Mouse (Mus musculus) liver, embryonic 13.5 days (tissue): ENCODE results near the gene Lmbrd1. TPM values are rescaled to one million over a fixed set of nuclear protein-coding genes. Genes with fewer than 3 reads are reported as not detected.
"Not testable (repeated sequence)": the region's sequence is repeated elsewhere in the genome, so short reads cannot be mapped to it uniquely, and the experiment has no call there.

ENCODE experiments used
- ATAC-seq: fragments of 200-750 bp; cut with Nextera tagmentation; 2 replicates; pipeline ENCODE4 v1.8.0; 2017; ENCODE audit warnings: low read depth, mild to moderate bottlenecking, moderate number of reproducible peaks, moderate library complexity
- DNase-seq: peaks from one replicate; pipeline ENCODE4 v3.0.0; 2022
- H3K27ac ChIP-seq: fragments of 300-500 bp; sonication (generic); 2 replicates; pipeline ENCODE4 v1.5.1; 2015; ENCODE audit warnings: moderate library complexity, mild to moderate bottlenecking, inconsistent platforms
- H3K27me3 ChIP-seq: fragments of 300-500 bp; sonication (generic); 2 replicates; pipeline ENCODE4 v1.6.1; 2015; ENCODE audit warnings: mild to moderate bottlenecking, inconsistent platforms
- H3K36me3 ChIP-seq: fragments of 300-500 bp; sonication (generic); 2 replicates; pipeline ENCODE4 v1.6.1; 2015; ENCODE audit warnings: mild to moderate bottlenecking, inconsistent platforms
- H3K4me1 ChIP-seq: fragments of 300-500 bp; sonication (generic); replicated peaks from 2 replicates; pipeline ENCODE4 v1.6.1; 2015; ENCODE audit warnings: inconsistent platforms
- H3K4me2 ChIP-seq: fragments of 300-500 bp; sonication (generic); 2 replicates; pipeline ENCODE4 v1.6.1; 2015; ENCODE audit warnings: inconsistent platforms, mild to moderate bottlenecking, moderate library complexity
- H3K4me3 ChIP-seq: fragments of 300-500 bp; sonication (generic); replicated peaks from 2 replicates; pipeline ENCODE4 v1.5.1; 2015; ENCODE audit warnings: mild to moderate bottlenecking, inconsistent platforms
- H3K9ac ChIP-seq: fragments of 300-500 bp; sonication (generic); 2 replicates; pipeline ENCODE4 v1.6.1; 2015; ENCODE audit warnings: mild to moderate bottlenecking, inconsistent platforms
- H3K9me3 ChIP-seq: fragments of 300-500 bp; sonication (generic); replicated peaks from 2 replicates; pipeline ENCODE4 v1.6.1; 2016; ENCODE audit warnings: inconsistent platforms
- WGBS: fragments of 180-500 bp; shearing (Covaris S2); methylation state at CpG from one replicate; pipeline ENCODE4 v1.1.7; 2015; ENCODE audit not compliant: insufficient replicate concordance; 5-methylcytosine and 5-hydroxymethylcytosine counted together
- polyA plus RNA-seq: library from polyadenylated mRNA; unstranded; fragments of >200 nt; fragmentation: Nextera tagmentation; extraction: Ambion mirVana; gene quantifications from 2 replicates; pipeline ENCODE4 v1.2.1, GENCODE M21; 2015

Gene Lmbrd1
- 13.5 and 15.5 TPM in 2 replicates for polyA plus RNA-seq

GRCm38 (mm10) chr1:24678205-24678917, at the start of gene Lmbrd1:
TSS of gene Lmbrd1 (plus strand) at chr1:24678630.
- DNase-seq (peak; percentile 88), ATAC-seq (peak; percentile 97)
- Histone ChIP-seq H3K9ac (peak within 1 kb of the TSS; percentile 82), H3K4me1 (peaks cover 6% of the 10 kb centered on the region), H3K27ac (peak within 1 kb of the TSS; percentile 63; the same call in 1 of the 2 replicates), H3K9me3 (no peaks in the 10 kb centered on the region), H3K4me2 (peak within 1 kb of the TSS; percentile 78), H3K27me3 (no peaks in the 10 kb centered on the region), H3K36me3 (no peaks in the 10 kb centered on the region), H3K4me3 (peak within 1 kb of the TSS; percentile 81)
- 3% methylated on average over 45 of the region's 54 CpGs for WGBS

GRCm38 (mm10) chr1:24633553-24634132, 44.8 kb upstream of the Lmbrd1 start:
- H3K27me3 ChIP-seq = no peaks in the 10 kb centered on the region
- no peak for ATAC-seq
- H3K4me1 ChIP-seq = no peaks in the 10 kb centered on the region
- H3K9ac ChIP-seq = no peak overlapping the region
- H3K4me2 ChIP-seq = no peak overlapping the region
- no peaks in the 10 kb centered on the region for H3K9me3 ChIP-seq
- H3K27ac ChIP-seq = no peak overlapping the region
- WGBS = 28% methylated on average over 14 of the region's 14 CpGs
- H3K4me3 ChIP-seq = no peak overlapping the region
- no peaks in the 10 kb centered on the region for H3K36me3 ChIP-seq
- no peak for DNase-seq

GRCm38 (mm10) chr1:24650100-24650499, 28.3 kb upstream of the Lmbrd1 start:
- DNase-seq (no peak), ATAC-seq (no peak)
- H3K9ac ChIP-seq = no peak overlapping the region
- H3K27ac ChIP-seq = no peak overlapping the region
- H3K4me3 ChIP-seq = no peak overlapping the region
- no peaks in the 10 kb centered on the region for H3K36me3 ChIP-seq
- WGBS = 32% methylated on average over 2 of the region's 2 CpGs
- H3K27me3 ChIP-seq = no peaks in the 10 kb centered on the region
- H3K9me3 ChIP-seq = 0 out of 2 replicates have a peak, but pooled peaks cover 3% of the 10 kb centered on the region
- no peaks in the 10 kb centered on the region for H3K4me1 ChIP-seq
- H3K4me2 ChIP-seq = no peak overlapping the region

GRCm38 (mm10) chr1:24659914-24660313, 18.5 kb upstream of the Lmbrd1 start:
- no peak for DNase-seq
- Histone ChIP-seq H3K27me3 (no peaks in the 10 kb centered on the region), H3K27ac (no peak overlapping the region), H3K9ac (no peak overlapping the region), H3K4me1 (no peaks in the 10 kb centered on the region), H3K4me2 (no peak overlapping the region), H3K9me3 (no peaks in the 10 kb centered on the region), H3K36me3 (no peaks in the 10 kb centered on the region), H3K4me3 (no peak overlapping the region)
- ATAC-seq = no peak
- WGBS = 20% methylated on average over 1 of the region's 1 CpGs

GRCm38 (mm10) chr1:24660662-24661061, 17.8 kb upstream of the Lmbrd1 start:
- not testable (repeated sequence) for H3K27ac ChIP-seq, H3K36me3 ChIP-seq, H3K4me2 ChIP-seq, DNase-seq, H3K4me1 ChIP-seq, H3K9ac ChIP-seq, H3K4me3 ChIP-seq, H3K9me3 ChIP-seq, ATAC-seq, H3K27me3 ChIP-seq

- Histone ChIP-seq H3K27ac (no peak overlapping the region), H3K9ac (no peak overlapping the region), H3K9me3 (no peaks in the 10 kb centered on the region), H3K27me3 (no peaks in the 10 kb centered on the region), H3K4me1 (no peaks in the 10 kb centered on the region), H3K4me2 (no peak overlapping the region), H3K36me3 (no peaks in the 10 kb centered on the region), H3K4me3 (no peak overlapping the region)
- ATAC-seq (no peak), DNase-seq (no peak)
- 58% methylated on average over 3 of the region's 3 CpGs for WGBS
These were observed 16.9 kb upstream of the Lmbrd1 start for GRCm38 (mm10) chr1:24661551-24661950.

GRCm38 (mm10) chr1:24664158-24664557, 14.3 kb upstream of the Lmbrd1 start:
- Histone ChIP-seq H3K27ac (no peak overlapping the region), H3K4me1 (no peaks in the 10 kb centered on the region), H3K4me2 (no peak overlapping the region), H3K9ac (no peak overlapping the region), H3K36me3 (no peaks in the 10 kb centered on the region), H3K27me3 (no peaks in the 10 kb centered on the region), H3K4me3 (no peak overlapping the region), H3K9me3 (no peaks in the 10 kb centered on the region)
- no peak for ATAC-seq
- no peak for DNase-seq

GRCm38 (mm10) chr1:24673231-24673630, 5.2 kb upstream of the Lmbrd1 start:
- H3K36me3 ChIP-seq = no peaks in the 10 kb centered on the region
- no peak for ATAC-seq
- H3K27me3 ChIP-seq = no peaks in the 10 kb centered on the region
- no peak overlapping the region for H3K4me3 ChIP-seq
- 40% methylated on average over 3 of the region's 3 CpGs for WGBS
- DNase-seq = no peak
- H3K27ac ChIP-seq = no peak overlapping the region
- no peaks in the 10 kb centered on the region for H3K9me3 ChIP-seq
- H3K9ac ChIP-seq = no peak overlapping the region
- H3K4me1 ChIP-seq = no peaks in the 10 kb centered on the region
- H3K4me2 ChIP-seq = no peak overlapping the region

- Histone ChIP-seq H3K4me1 (peaks cover 6% of the 10 kb centered on the region), H3K4me2 (peak overlapping the region; percentile 78), H3K9me3 (no peaks in the 10 kb centered on the region), H3K27me3 (no peaks in the 10 kb centered on the region), H3K4me3 (peak overlapping the region; percentile 81), H3K9ac (peak overlapping the region; percentile 82), H3K36me3 (no peaks in the 10 kb centered on the region), H3K27ac (no peak overlapping the region)
- ATAC-seq = no peak
- no peak for DNase-seq
- WGBS = 80% methylated on average over 9 of the region's 9 CpGs
These were observed 724 bp upstream of the Lmbrd1 start for GRCm38 (mm10) chr1:24677706-24678105.

- Histone ChIP-seq H3K36me3 (no peaks in the 10 kb centered on the region), H3K9ac (peak overlapping the region; percentile 82), H3K4me3 (peak overlapping the region; percentile 81), H3K27ac (peak overlapping the region; percentile 63; the same call in 1 of the 2 replicates), H3K4me1 (peaks cover 6% of the 10 kb centered on the region), H3K4me2 (peak overlapping the region; percentile 78), H3K27me3 (no peaks in the 10 kb centered on the region), H3K9me3 (no peaks in the 10 kb centered on the region)
- DNase-seq (no peak), ATAC-seq (no peak; the same call in none of the 2 replicates)
- WGBS = 4% methylated on average over 13 of the region's 13 CpGs
These were observed 641 bp downstream of the Lmbrd1 start for GRCm38 (mm10) chr1:24679071-24679470.

- DNase-seq = no peak
- 89% methylated on average over 3 of the region's 3 CpGs for WGBS
- peaks cover 3% of the 10 kb centered on the region; the same call in 1 of the 2 replicates for H3K36me3 ChIP-seq
- H3K9me3 ChIP-seq = no peaks in the 10 kb centered on the region
- no peak overlapping the region for H3K4me3 ChIP-seq
- no peak for ATAC-seq
- no peaks in the 10 kb centered on the region for H3K27me3 ChIP-seq
- H3K4me2 ChIP-seq = no peak overlapping the region
- H3K27ac ChIP-seq = no peak overlapping the region
- H3K4me1 ChIP-seq = peaks cover 6% of the 10 kb centered on the region
- no peak overlapping the region for H3K9ac ChIP-seq
These were observed 2.6 kb downstream of the Lmbrd1 start for GRCm38 (mm10) chr1:24680991-24681390.

GRCm38 (mm10) chr1:24681946-24682345, 3.5 kb downstream of the Lmbrd1 start:
- 48% methylated on average over 3 of the region's 3 CpGs for WGBS
- H3K4me1 ChIP-seq = peaks cover 6% of the 10 kb centered on the region
- H3K27ac ChIP-seq = no peak overlapping the region
- ATAC-seq (no peak), DNase-seq (no peak)
- H3K36me3 ChIP-seq = peaks cover 3% of the 10 kb centered on the region; the same call in 1 of the 2 replicates
- H3K4me2 ChIP-seq = no peak overlapping the region
- no peaks in the 10 kb centered on the region for H3K9me3 ChIP-seq
- H3K4me3 ChIP-seq = no peak overlapping the region
- H3K9ac ChIP-seq = no peak overlapping the region
- H3K27me3 ChIP-seq = no peaks in the 10 kb centered on the region
